Mouse (Mus musculus) limb, embryonic 15.5 days (tissue): ENCODE data around the gene Ufl1. TPM values are rescaled to one million over a fixed set of nuclear protein-coding genes. Genes with fewer than 3 reads are reported as not detected.
"Not testable (repeated sequence)": the region's sequence is repeated elsewhere in the genome, so short reads cannot be mapped to it uniquely, and the experiment has no call there.

Experiments used
- ATAC-seq: fragments of 200-750 bp; cut with Nextera tagmentation; 2 replicates; pipeline ENCODE4 v1.8.0; 2017; ENCODE audit warnings: low read depth, moderate TSS enrichment; ENCODE audit not compliant: insufficient number of reproducible peaks, low FRiP score, low TSS enrichment
- H3K27ac ChIP-seq: fragments of 300-500 bp; sonication (generic); 2 replicates; pipeline ENCODE4 v1.5.1; 2015; ENCODE audit warnings: moderate library complexity, mild to moderate bottlenecking, inconsistent platforms
- H3K27me3 ChIP-seq: fragments of 300-500 bp; sonication (generic); 2 replicates; pipeline ENCODE4 v1.6.1; 2015; ENCODE audit warnings: inconsistent platforms
- H3K36me3 ChIP-seq: fragments of 300-500 bp; sonication (generic); 2 replicates; pipeline ENCODE4 v1.6.1; 2015; ENCODE audit warnings: inconsistent platforms
- H3K4me1 ChIP-seq: fragments of 300-500 bp; sonication (generic); 2 replicates; pipeline ENCODE4 v1.6.1; 2015; ENCODE audit warnings: inconsistent platforms
- H3K4me2 ChIP-seq: fragments of 300-500 bp; sonication (generic); 2 replicates; pipeline ENCODE4 v1.6.1; 2015; ENCODE audit warnings: mild to moderate bottlenecking, inconsistent platforms
- H3K4me3 ChIP-seq: fragments of 300-500 bp; sonication (generic); 2 replicates; pipeline ENCODE4 v1.5.1; 2015; ENCODE audit warnings: mild to moderate bottlenecking, inconsistent platforms
- H3K9ac ChIP-seq: fragments of 300-500 bp; sonication (generic); 2 replicates; pipeline ENCODE4 v1.6.1; 2015; ENCODE audit warnings: inconsistent platforms
- H3K9me3 ChIP-seq: fragments of 300-500 bp; sonication (generic); 2 replicates; pipeline ENCODE4 v1.6.1; 2016; ENCODE audit warnings: inconsistent platforms
- WGBS: fragments of 180-500 bp; shearing (Covaris S2); methylation state at CpG from one replicate; pipeline ENCODE4 v1.1.7; 2015; 5-methylcytosine and 5-hydroxymethylcytosine counted together
- polyA plus RNA-seq: library from polyadenylated mRNA; unstranded; fragments of >200 nt; fragmentation: Nextera tagmentation; extraction: Ambion mirVana; gene quantifications from 2 replicates; pipeline ENCODE4 v1.2.1, GENCODE M21; 2015

Ufl1 gene
- polyA plus RNA-seq, 1 experiment from 2014 or later: 41.6 TPM

GRCm38 (mm10) chr4:25235663-25236062, 46.0 kb downstream of the Ufl1 start:
- H3K4me3 ChIP-seq, H3K36me3 ChIP-seq, H3K9me3 ChIP-seq, H3K4me1 ChIP-seq, H3K9ac ChIP-seq, H3K27ac ChIP-seq, H3K4me2 ChIP-seq, ATAC-seq, H3K27me3 ChIP-seq: not testable (repeated sequence)
- 95% methylated on average over 1 of the region's 1 CpGs for WGBS

DNA sequence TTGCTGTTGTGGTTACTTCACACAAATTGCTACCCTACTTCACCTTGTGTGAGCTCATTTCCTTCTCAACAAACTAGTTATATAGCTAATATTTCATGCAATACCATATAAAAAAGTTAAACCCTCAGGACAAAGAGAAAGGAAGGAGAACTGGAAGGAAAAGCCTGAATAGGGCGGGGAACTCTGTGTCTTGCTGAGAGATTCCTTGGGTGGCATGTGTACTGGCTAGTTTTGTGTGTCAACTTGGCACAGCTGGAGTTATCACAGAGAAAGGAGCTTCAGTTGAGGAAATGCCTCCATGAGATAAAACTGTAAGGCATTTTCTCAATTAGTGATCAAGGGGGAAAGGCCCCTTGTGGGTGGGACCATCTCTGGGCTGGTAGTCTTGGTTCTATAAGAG, 47.9 kb downstream of the Ufl1 start:
- H3K9me3 ChIP-seq, H3K4me3 ChIP-seq, H3K36me3 ChIP-seq, H3K4me2 ChIP-seq, ATAC-seq, H3K9ac ChIP-seq, H3K27ac ChIP-seq, H3K4me1 ChIP-seq, H3K27me3 ChIP-seq: not testable (repeated sequence)
- WGBS: 68% methylated on average over 1 of the region's 1 CpGs

GRCm38 (mm10) chr4:25232546-25232945, 49.1 kb downstream of the Ufl1 start:
- ATAC-seq: no peak
- 87% methylated on average over 3 of the region's 3 CpGs for WGBS
- H3K4me2 ChIP-seq: no peak overlapping the region
- no peaks in the 10 kb centered on the region for H3K27me3 ChIP-seq
- no peaks in the 10 kb centered on the region for H3K9me3 ChIP-seq
- H3K4me3 ChIP-seq: no peak overlapping the region
- no peaks in the 10 kb centered on the region for H3K36me3 ChIP-seq
- H3K27ac ChIP-seq: no peak overlapping the region
- no peaks in the 10 kb centered on the region for H3K4me1 ChIP-seq
- H3K9ac ChIP-seq: no peak overlapping the region

GRCm38 (mm10) chr4:25227527-25227926, 54.1 kb downstream of the Ufl1 start:
- H3K27me3 ChIP-seq: no peaks in the 10 kb centered on the region
- no peak overlapping the region for H3K4me2 ChIP-seq
- no peak overlapping the region for H3K9ac ChIP-seq
- no peaks in the 10 kb centered on the region for H3K36me3 ChIP-seq
- 24% methylated on average over 1 of the region's 1 CpGs for WGBS
- H3K9me3 ChIP-seq: no peaks in the 10 kb centered on the region
- no peaks in the 10 kb centered on the region for H3K4me1 ChIP-seq
- no peak overlapping the region for H3K27ac ChIP-seq
- H3K4me3 ChIP-seq: no peak overlapping the region
- ATAC-seq: no peak

- Histone ChIP-seq H3K27me3 (no peaks in the 10 kb centered on the region), H3K27ac (no peak overlapping the region), H3K36me3 (no peaks in the 10 kb centered on the region), H3K4me2 (no peak overlapping the region), H3K4me1 (no peaks in the 10 kb centered on the region), H3K9me3 (no peaks in the 10 kb centered on the region), H3K4me3 (no peak overlapping the region), H3K9ac (no peak overlapping the region)
- ATAC-seq: no peak
Observed at GRCm38 (mm10) chr4:25221927-25222326, 59.7 kb downstream of the Ufl1 start.

GRCm38 (mm10) chr4:25213451-25213850, 68.2 kb downstream of the Ufl1 start:
- H3K27me3 ChIP-seq: no peaks in the 10 kb centered on the region
- H3K9ac ChIP-seq: no peak overlapping the region
- no peak overlapping the region for H3K4me3 ChIP-seq
- H3K4me2 ChIP-seq: no peak overlapping the region
- H3K27ac ChIP-seq: no peak overlapping the region
- WGBS: 43% methylated on average over 5 of the region's 5 CpGs
- H3K9me3 ChIP-seq: no peaks in the 10 kb centered on the region
- ATAC-seq: no peak
- no peaks in the 10 kb centered on the region for H3K36me3 ChIP-seq
- no peaks in the 10 kb centered on the region for H3K4me1 ChIP-seq

DNA sequence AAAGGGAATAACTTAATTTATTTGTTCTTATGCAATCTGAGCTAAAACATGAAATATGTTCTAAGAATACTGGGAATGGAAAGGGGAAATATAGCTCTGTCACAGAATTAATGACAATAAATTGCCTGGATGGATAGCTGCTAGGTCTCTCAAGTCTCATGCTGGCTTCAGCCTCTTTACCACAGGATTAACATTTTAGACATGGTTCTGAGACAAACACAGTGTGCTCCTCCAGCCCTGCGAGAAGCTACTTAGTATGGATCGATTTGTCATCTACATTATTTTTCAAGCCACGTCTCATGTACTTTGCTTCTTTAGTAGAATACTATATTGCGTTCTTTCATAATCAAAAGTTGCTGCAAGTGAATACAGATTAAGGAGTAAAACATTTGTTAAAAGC, 75.5 kb downstream of the Ufl1 start:
- WGBS: 76% methylated on average over 4 of the region's 4 CpGs
- Histone ChIP-seq H3K4me1 (no peaks in the 10 kb centered on the region), H3K27me3 (no peaks in the 10 kb centered on the region), H3K9ac (no peak overlapping the region), H3K36me3 (no peaks in the 10 kb centered on the region), H3K4me3 (no peak overlapping the region), H3K27ac (no peak overlapping the region), H3K4me2 (no peak overlapping the region), H3K9me3 (no peaks in the 10 kb centered on the region)
- no peak for ATAC-seq

Other genes with a start within 250 kb of the Ufl1 start
- 0.21 TPM in 1 of 2 replicates, not detected in the other for gene Fhl5, start 38.9 kb downstream of the Ufl1 start, polyA plus RNA-seq